ENCODE assay signal across 16 mouse cellular contexts in genomic region chr19:10691121-10691520, GRCm38 (mm10). TPM values are rescaled to one million over a fixed set of nuclear protein-coding genes. Genes with fewer than 3 reads are reported as not detected.
DNase-seq lines count a peak whose midpoint lies in the region; ATAC-seq and TF ChIP-seq lines count a peak whose summit lies in the region.
"Had no signal": no experiment of that assay in that cellular context is flagged by ENCODE, and none has a peak within 500 bp of the region (broad histone marks: within the 10 kb centered on the region; RNA-seq: fewer than 3 reads in every experiment).

No protein-coding gene starts in this region.

- ATAC-seq in kidney, embryonic 15.5 days (replicated peaks; ENCODE audit: low FRiP score): no peak
- no peak for ATAC-seq in intestine, embryonic 15.5 days
- ATAC-seq in neural tube, embryonic 13.5 days (ENCODE audit: low read depth): no peak
- no peak for ATAC-seq in erythroblast, adult 5-6 weeks (replicated peaks; ENCODE audit: low FRiP score, poor library complexity, severe bottlenecking)
- ATAC-seq: activated CD4-positive, CD25-positive, alpha-beta regulatory T cell, adult 4 months had no signal

- peak overlapping the region; percentile 98 for H3K27ac ChIP-seq in gastrocnemius, adult 2 months
- peak overlapping the region; percentile 57; the same call in 1 of the 2 replicates for H3K27ac ChIP-seq in kidney, embryonic 15.5 days
- H3K27ac ChIP-seq in intestine, embryonic 15.5 days: no peak overlapping the region
- H3K27ac ChIP-seq in neural tube, embryonic 13.5 days (replicated peaks): no peak overlapping the region
- H3K27ac ChIP-seq: embryonic facial prominence, embryonic 12.5 days had no signal

- H3K4me1 ChIP-seq in kidney, embryonic 15.5 days: peaks cover 39% of the 10 kb centered on the region
- H3K4me1 ChIP-seq in intestine, embryonic 15.5 days (replicated peaks): peaks cover 31% of the 10 kb centered on the region
- peaks cover 60% of the 10 kb centered on the region for H3K4me1 ChIP-seq in neural tube, embryonic 13.5 days (replicated peaks)

- no peaks in the 10 kb centered on the region for H3K27me3 ChIP-seq in kidney, embryonic 15.5 days
- H3K27me3 ChIP-seq in intestine, embryonic 15.5 days (replicated peaks): no peaks in the 10 kb centered on the region
- no peaks in the 10 kb centered on the region for H3K27me3 ChIP-seq in neural tube, embryonic 13.5 days
- H3K27me3 ChIP-seq: embryonic facial prominence, embryonic 12.5 days had no signal

- intact Hi-C loops in gastrocnemius, adult 2 months (cut with DNase I): no loop called here

- no peak overlapping the region for H3K4me3 ChIP-seq in gastrocnemius, adult 2 months
- H3K4me3 ChIP-seq in kidney, embryonic 15.5 days (replicated peaks): no peak overlapping the region
- H3K4me3 ChIP-seq in intestine, embryonic 15.5 days (replicated peaks): no peak overlapping the region
- H3K4me3 ChIP-seq in neural tube, embryonic 13.5 days: no peak overlapping the region
- H3K4me3 ChIP-seq: embryonic facial prominence, embryonic 12.5 days had no signal

- WGBS in kidney, embryonic 15.5 days: 92% methylated on average over 4 of the region's 4 CpGs
- 86% methylated on average over 4 of the region's 4 CpGs for WGBS in intestine, embryonic 15.5 days
- WGBS in neural tube, embryonic 13.5 days: 96% methylated on average over 4 of the region's 4 CpGs

- 0 out of 2 replicates have a peak, but pooled peaks cover 3% of the 10 kb centered on the region for H3K36me3 ChIP-seq in kidney, embryonic 15.5 days
- no peaks in the 10 kb centered on the region for H3K36me3 ChIP-seq in intestine, embryonic 15.5 days
- no peaks in the 10 kb centered on the region for H3K36me3 ChIP-seq in neural tube, embryonic 13.5 days
- H3K36me3 ChIP-seq: embryonic facial prominence, embryonic 12.5 days had no signal

- no peak overlapping the region for H3K4me2 ChIP-seq in kidney, embryonic 15.5 days
- H3K4me2 ChIP-seq in intestine, embryonic 15.5 days (replicated peaks): 0 out of 2 replicates have a peak overlapping the region, but pooled peaks have one; percentile 67
- H3K4me2 ChIP-seq in neural tube, embryonic 13.5 days: peak overlapping the region; percentile 81
- H3K4me2 ChIP-seq: embryonic facial prominence, embryonic 12.5 days had no signal

- no peak overlapping the region for H3K9ac ChIP-seq in kidney, embryonic 15.5 days
- no peak overlapping the region for H3K9ac ChIP-seq in intestine, embryonic 15.5 days
- 0 out of 2 replicates have a peak overlapping the region, but pooled peaks have one; percentile 85 for H3K9ac ChIP-seq in neural tube, embryonic 13.5 days
- H3K9ac ChIP-seq: embryonic facial prominence, embryonic 12.5 days had no signal

- DNase-seq in gastrocnemius, adult 2 months: no peak
- DNase-seq in gastrocnemius, postnatal 10 days: no peak
- no peak for DNase-seq in kidney, adult 8-10 months
- no peak for DNase-seq in right cerebral cortex, adult 2 months (ENCODE audit: low spot score in 2 of 2)
- DNase-seq: B cell, adult 2 months; kidney, postnatal 10 days had no signal

- no peak for TF ChIP-seq CTCF in gastrocnemius, adult 2 months (IDR thresholded peaks at IDR 0.05)

- H3K9me3 ChIP-seq in kidney, embryonic 15.5 days (replicated peaks): no peaks in the 10 kb centered on the region
- no peaks in the 10 kb centered on the region for H3K9me3 ChIP-seq in intestine, embryonic 15.5 days
- H3K9me3 ChIP-seq in neural tube, embryonic 13.5 days: no peaks in the 10 kb centered on the region
- H3K9me3 ChIP-seq: embryonic facial prominence, embryonic 12.5 days had no signal

RNA-seq across cellular contexts. Expression of gene Vps37c, which starts 2.6 kb away (rescaled TPM):
- 10 to 100 TPM; 20.7 to 26.3 TPM for total RNA-seq in gastrocnemius, adult 2 months (2021)
- 10 to 100 TPM; 17.3 to 23.1 TPM for total RNA-seq in gastrocnemius, postnatal 10 days (2021)
- polyA plus RNA-seq in kidney, embryonic 15.5 days (2015; fragmentation: Nextera tagmentation; extraction: Ambion mirVana): 29.7 and 31.7 TPM in 2 replicates
- polyA plus RNA-seq in intestine, embryonic 15.5 days (2015; fragmentation: Nextera tagmentation; extraction: Ambion mirVana): 28.1 and 28.7 TPM in 2 replicates
- polyA plus RNA-seq in neural tube, embryonic 13.5 days (2015; fragmentation: Nextera tagmentation; extraction: Ambion mirVana): 34.2 and 37.6 TPM in 2 replicates
- total RNA-seq in erythroblast, adult 5-6 weeks (2015; ENCODE audit: low replicate concordance): 7.9 and 8.6 TPM in 2 replicates
- 2.9 and 4.7 TPM in 2 replicates for total RNA-seq in erythroblast, adult 5-6 weeks (2017; ENCODE audit: low replicate concordance)

RNA-seq across cellular contexts. Expression of gene Pga5, which starts 13.2 kb away (rescaled TPM):
- not detected for total RNA-seq in gastrocnemius, adult 2 months (2021)
- total RNA-seq in gastrocnemius, postnatal 10 days (2021): not detected
- not detected in 2 replicates for polyA plus RNA-seq in kidney, embryonic 15.5 days (2015; fragmentation: Nextera tagmentation; extraction: Ambion mirVana)
- polyA plus RNA-seq in intestine, embryonic 15.5 days (2015; fragmentation: Nextera tagmentation; extraction: Ambion mirVana): 0.39 and 0.61 TPM in 2 replicates
- polyA plus RNA-seq in neural tube, embryonic 13.5 days (2015; fragmentation: Nextera tagmentation; extraction: Ambion mirVana): not detected in 2 replicates
- not detected in 2 replicates for total RNA-seq in erythroblast, adult 5-6 weeks (2015; ENCODE audit: low replicate concordance)
- not detected in 2 replicates for total RNA-seq in erythroblast, adult 5-6 weeks (2017; ENCODE audit: low replicate concordance)
- total RNA-seq: hematopoietic stem cell, adult 5-6 weeks; layer of hippocampus, postnatal 25 days; liver, adult 2 months; megakaryocyte progenitor cell, adult 5-6 weeks had no signal
- polyA plus RNA-seq: activated CD4-positive, CD25-positive, alpha-beta regulatory T cell, adult 4 months; embryonic facial prominence, embryonic 12.5 days; liver, adult 2 months had no signal

RNA-seq across cellular contexts. Expression of gene Cd5, which starts 47.7 kb away (rescaled TPM):
- not detected for total RNA-seq in gastrocnemius, adult 2 months (2021)
- total RNA-seq in gastrocnemius, postnatal 10 days (2021): under 1 TPM in 1 of 2 experiments, not detected in 1; 0.25 TPM
- 0.34 and 0.82 TPM in 2 replicates for polyA plus RNA-seq in kidney, embryonic 15.5 days (2015; fragmentation: Nextera tagmentation; extraction: Ambion mirVana)
- polyA plus RNA-seq in intestine, embryonic 15.5 days (2015; fragmentation: Nextera tagmentation; extraction: Ambion mirVana): 0.10 and 0.13 TPM in 2 replicates
- 0.54 and 0.58 TPM in 2 replicates for polyA plus RNA-seq in neural tube, embryonic 13.5 days (2015; fragmentation: Nextera tagmentation; extraction: Ambion mirVana)
- total RNA-seq in erythroblast, adult 5-6 weeks (2015; ENCODE audit: low replicate concordance): not detected in 2 replicates
- 0.17 TPM in 1 of 2 replicates, not detected in the other for total RNA-seq in erythroblast, adult 5-6 weeks (2017; ENCODE audit: low replicate concordance)
- total RNA-seq: megakaryocyte progenitor cell, adult 5-6 weeks had no signal

RNA-seq across cellular contexts. Expression of gene Vwce, which starts 57.1 kb away (rescaled TPM):
- not detected for total RNA-seq in gastrocnemius, adult 2 months (2021)
- under 1 TPM; 0.05 to 0.81 TPM for total RNA-seq in gastrocnemius, postnatal 10 days (2021)
- 3.0 and 3.2 TPM in 2 replicates for polyA plus RNA-seq in kidney, embryonic 15.5 days (2015; fragmentation: Nextera tagmentation; extraction: Ambion mirVana)
- 3.4 and 4.8 TPM in 2 replicates for polyA plus RNA-seq in intestine, embryonic 15.5 days (2015; fragmentation: Nextera tagmentation; extraction: Ambion mirVana)
- polyA plus RNA-seq in neural tube, embryonic 13.5 days (2015; fragmentation: Nextera tagmentation; extraction: Ambion mirVana): 0.22 and 0.74 TPM in 2 replicates
- not detected in 2 replicates for total RNA-seq in erythroblast, adult 5-6 weeks (2015; ENCODE audit: low replicate concordance)
- total RNA-seq in erythroblast, adult 5-6 weeks (2017; ENCODE audit: low replicate concordance): not detected in 2 replicates
- total RNA-seq: hematopoietic stem cell, adult 5-6 weeks had no signal

Comparison
In these comparisons a context has a peak if more than half of its experiments do, and no peak if none do; other contexts are left out.
1. H3K27ac ChIP-seq: peak in gastrocnemius, adult 2 months (single experiment) and kidney, embryonic 15.5 days (single experiment); none in intestine, embryonic 15.5 days (single experiment) and neural tube, embryonic 13.5 days (single experiment).